Mouse (Mus musculus) stomach, postnatal 0 days (tissue): ENCODE measurements around the gene Ugt1a8.
"Not testable (repeated sequence)": the region's sequence is repeated elsewhere in the genome, so short reads cannot be mapped to it uniquely, and the experiment has no call there.

Source experiments
- CTCF ChIP-seq: IDR thresholded peaks from 2 replicates; pipeline ENCODE4 v1.5.1; 2016; ENCODE audit warnings: antibody characterized with exemption, low read depth, mild to moderate bottlenecking, moderate library complexity
- EP300 ChIP-seq: optimal IDR thresholded peaks from 2 replicates; pipeline ENCODE3; 2016; ENCODE audit warnings: antibody characterized with exemption

DNA sequence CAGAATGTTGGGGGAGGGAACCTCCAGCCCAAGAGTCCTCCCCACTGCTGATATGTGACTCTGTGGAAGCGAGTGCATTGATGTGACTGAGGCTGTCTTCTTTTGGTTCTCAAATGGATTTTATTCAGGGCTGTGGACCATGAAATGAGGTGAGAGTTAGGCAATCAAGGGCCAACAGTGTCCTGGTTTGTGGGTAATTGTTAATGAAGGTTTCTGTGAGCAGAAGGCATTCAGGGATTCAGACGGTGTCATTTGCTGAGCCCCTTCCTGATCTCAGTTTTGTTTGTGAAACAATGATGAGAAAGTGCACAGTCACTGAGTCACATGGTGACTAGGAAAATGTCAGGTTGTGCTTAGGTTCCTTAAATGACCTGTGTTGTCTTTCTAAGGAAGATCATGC lies 44.6 kb upstream of the Ugt1a8 start:
- not testable (repeated sequence) for TF ChIP-seq CTCF, EP300
